Mouse (Mus musculus): ENCODE measurements around the gene Slc27a5. TPM values are rescaled to one million over a fixed set of nuclear protein-coding genes. Genes with fewer than 3 reads are reported as not detected.
A peak's percentile ranks its signal among the peaks of the same experiment; 100 is the strongest.

Slc27a5 gene
- total RNA-seq, 2 experiments from 2014 or later, result not detected

GRCm38 (mm10) chr7:12992222-12992621 is 5.8 kb downstream of the Slc27a5 start:
- DNase-seq, result no peak
- intact Hi-C loops (cut with DNase I), result no loop called here

GRCm38 (mm10) chr7:12987409-12988189 is 10.4 kb downstream of the Slc27a5 start:
- intact Hi-C loops (cut with DNase I), result no loop called here
- no peak for DNase-seq

GRCm38 (mm10) chr7:12986906-12987305 is 11.1 kb downstream of the Slc27a5 start:
- DNase-seq, result no peak
- intact Hi-C loops (cut with DNase I), result no loop called here

DNA sequence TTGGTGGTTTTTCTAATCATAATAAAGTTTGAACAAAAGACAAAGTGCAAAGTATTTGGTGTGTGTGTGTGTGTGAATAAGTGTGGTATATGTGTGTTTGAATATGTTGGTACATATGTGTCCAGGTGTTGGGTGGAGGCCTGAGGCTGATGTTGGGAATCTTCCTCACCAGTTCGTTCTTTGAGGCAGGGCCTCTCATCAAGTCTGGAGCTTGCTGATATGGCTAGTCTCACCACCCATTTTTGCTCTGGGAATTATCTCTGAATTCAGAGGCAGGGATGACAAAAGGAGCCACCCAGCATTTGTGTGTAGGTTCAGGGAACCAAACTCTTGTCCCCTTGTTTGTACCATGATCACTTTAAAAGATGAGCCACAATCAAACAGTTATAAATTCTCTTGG is 12.3 kb downstream of the Slc27a5 start:
- intact Hi-C loops (cut with DNase I), result no loop called here
- DNase-seq, result no peak

GRCm38 (mm10) chr7:12980291-12980690 is 17.7 kb downstream of the Slc27a5 start:
- intact Hi-C loops (cut with DNase I), result no loop called here
- DNase-seq, result no peak

DNA sequence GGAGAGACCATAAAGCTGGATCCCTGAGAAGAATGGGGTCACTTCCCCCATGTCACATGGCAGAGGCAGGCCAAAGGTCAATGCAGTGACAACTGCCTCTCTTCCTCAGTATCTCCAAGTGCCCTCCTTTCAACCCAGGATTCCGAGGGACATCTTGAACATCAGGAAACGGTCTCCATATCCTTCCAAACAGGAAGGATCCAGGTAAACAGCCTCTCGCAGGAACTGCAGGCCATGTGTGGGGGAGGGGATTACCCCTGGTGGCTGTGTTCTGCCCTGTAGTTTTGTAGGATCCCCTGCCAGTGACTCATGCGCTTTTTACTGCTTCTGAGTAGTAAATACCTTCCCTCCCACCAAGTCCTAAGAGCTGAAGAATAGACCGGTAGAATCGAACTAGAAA is 18.2 kb downstream of the Slc27a5 start:
- intact Hi-C loops (cut with DNase I), result loop anchor here (2.0 kb wide), 1 partner anchor 29 kb away; no protein-coding TSS in a partner anchor
- DNase-seq, result no peak

- no peak for DNase-seq
- intact Hi-C loops (cut with DNase I), result loop anchor here (2.0 kb wide), 1 partner anchor 30 kb away; no protein-coding TSS in a partner anchor
These were observed 18.9 kb downstream of the Slc27a5 start for GRCm38 (mm10) chr7:12978931-12979722.

GRCm38 (mm10) chr7:12977682-12978389 is 20.2 kb downstream of the Slc27a5 start, which contains the start of gene Zfp446:
Zfp446 (plus strand) TSS chr7:12977848.
- peak; percentile 97 to 99 for DNase-seq
- intact Hi-C loops (cut with DNase I), result loop anchor here (2.0 kb wide), 1 partner anchor 31 kb away; no protein-coding TSS in a partner anchor

- intact Hi-C loops (cut with DNase I), result no loop called here
- no peak for DNase-seq
These were observed 27.1 kb downstream of the Slc27a5 start for GRCm38 (mm10) chr7:12970906-12971305.

DNA sequence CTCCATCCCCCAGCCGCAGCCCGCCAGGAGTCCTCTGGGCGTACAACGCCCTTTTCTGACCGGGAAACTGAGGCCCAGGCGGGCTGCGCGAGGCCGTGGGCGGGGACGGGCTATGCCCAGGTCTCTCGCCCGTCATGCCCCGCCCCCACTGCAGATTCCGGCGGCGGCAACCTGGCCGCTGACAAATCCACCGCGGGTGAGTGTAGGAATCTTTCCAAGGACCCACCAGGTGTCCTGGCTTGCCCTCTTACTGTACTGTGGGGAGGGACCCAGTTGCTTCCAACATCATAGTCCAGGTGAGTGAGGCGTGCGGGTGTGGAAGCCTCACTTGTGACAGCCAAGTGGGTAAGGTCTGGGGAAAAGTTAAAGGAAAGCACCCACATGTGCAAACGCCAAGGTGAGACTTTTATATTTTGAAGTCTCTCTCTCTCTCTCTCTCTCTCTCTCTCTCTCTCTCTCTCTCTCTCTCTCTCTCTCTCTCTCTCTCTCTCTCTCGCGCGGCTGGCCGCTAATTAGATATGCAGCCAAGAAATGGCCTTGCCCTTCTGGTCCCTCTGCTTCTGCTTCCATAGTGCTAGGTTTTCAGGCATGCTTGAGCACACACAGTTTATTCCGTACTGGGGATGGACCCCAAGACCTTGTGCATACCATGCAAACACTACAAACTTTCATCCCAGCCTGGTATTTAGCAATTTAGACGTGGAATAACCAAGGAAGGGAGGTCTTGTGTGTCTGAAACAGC is 31.7 kb downstream of the Slc27a5 start:
- intact Hi-C loops (cut with DNase I), result no loop called here
- no peak for DNase-seq

GRCm38 (mm10) chr7:12965678-12966091 is 32.3 kb downstream of the Slc27a5 start, which contains the start of gene Zfp324:
Zfp324 (plus strand) TSS chr7:12965838.
- intact Hi-C loops (cut with DNase I), result no loop called here
- peak; percentile 84 to 89 for DNase-seq

GRCm38 (mm10) chr7:12961511-12962141 is 36.4 kb downstream of the Slc27a5 start:
- DNase-seq, result peak in 1 of 2 experiments; percentile 26
- intact Hi-C loops (cut with DNase I), result loop anchor here (5.0 kb wide), 1 partner anchor 34 kb away; the partner anchor contains the start of gene Rnf225

GRCm38 (mm10) chr7:12959718-12960117 is 38.3 kb downstream of the Slc27a5 start:
- intact Hi-C loops (cut with DNase I), result loop anchor here (5.0 kb wide), 1 partner anchor 32 kb away; the partner anchor contains the start of gene Rnf225
- DNase-seq, result no peak

GRCm38 (mm10) chr7:12958948-12959347 is 39.0 kb downstream of the Slc27a5 start:
- intact Hi-C loops (cut with DNase I), result no loop called here
- DNase-seq, result no peak

GRCm38 (mm10) chr7:12957511-12957910 is 40.5 kb downstream of the Slc27a5 start:
- intact Hi-C loops (cut with DNase I), result no loop called here
- DNase-seq, result no peak

- intact Hi-C loops (cut with DNase I), result no loop called here
- no peak for DNase-seq
These were observed 43.1 kb downstream of the Slc27a5 start for GRCm38 (mm10) chr7:12954896-12955295.

DNA sequence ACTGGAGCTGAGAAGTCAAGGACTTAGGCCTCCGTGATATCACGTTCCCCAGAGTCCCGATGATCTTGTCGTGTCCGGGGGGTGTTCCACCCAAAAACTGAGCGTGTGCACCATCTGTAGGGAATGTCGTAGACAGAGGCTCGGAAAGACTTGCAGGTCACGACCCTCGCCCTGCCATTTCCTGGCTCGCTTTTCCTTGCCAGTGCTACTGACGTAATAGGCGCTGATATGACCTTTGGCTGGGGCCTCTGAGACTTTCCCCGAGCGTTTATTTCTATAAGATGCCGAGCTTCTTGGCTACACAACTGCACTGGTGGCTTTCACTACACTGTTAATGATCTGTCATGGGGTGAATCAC is 48.1 kb downstream of the Slc27a5 start:
- no peak for DNase-seq
- intact Hi-C loops (cut with DNase I), result loop anchor here (2.0 kb wide), 1 partner anchor 27 kb away; the partner anchor contains the start of gene Rps5

GRCm38 (mm10) chr7:12949032-12949871 is 48.7 kb downstream of the Slc27a5 start:
- intact Hi-C loops (cut with DNase I), result loop anchor here (2.0 kb wide), 1 partner anchor 26 kb away; the partner anchor contains the start of gene Rps5
- peak; percentile 85 to 86 for DNase-seq

All from gastrocnemius, postnatal 36 days (tissue).